Mouse (Mus musculus) bone marrow macrophage, adult 2 months (primary cell): ENCODE measurements at regions not wholly inside any gene's neighbourhood (a gene's known extent, or its start where the extent isn't known, plus 50 kb on each side); places are given as distances from the start of the nearest gene placed in this dataset.
"Not testable (repeated sequence)": the region's sequence is repeated elsewhere in the genome, so short reads cannot be mapped to it uniquely, and the experiment has no call there.

Experiments used
- CTCF ChIP-seq: IDR thresholded peaks from 2 replicates; pipeline ENCODE4 v1.5.1; 2012; ENCODE audit warnings: low read depth, mild to moderate bottlenecking, low read length, moderate library complexity
- POLR2A ChIP-seq: IDR thresholded peaks from 2 replicates; pipeline ENCODE4 v1.6.1; 2012; ENCODE audit warnings: mild to moderate bottlenecking, low read depth, low read length, borderline replicate concordance

GRCm38 (mm10) chr12:115293772-115294171 lies 753.8 kb upstream of the Zfp386 start:
- TF ChIP-seq POLR2A, CTCF: not testable (repeated sequence)
